Mouse (Mus musculus): Measurements from ENCODE around the gene Ccdc69.

GRCm38 (mm10) chr11:55021458-55021857, 56.5 kb downstream of the Ccdc69 start:
- no peak for TF ChIP-seq E2F4 (IDR thresholded peaks at IDR 0.05; ENCODE audit: insufficient read depth)
- no peak for TF ChIP-seq POLR2A (IDR thresholded peaks at IDR 0.05; ENCODE audit: insufficient read length, low read depth)
- TF ChIP-seq MYOD1 (IDR thresholded peaks at IDR 0.05; ENCODE audit: control insufficient read depth in 1 of 3, insufficient read length in 2 of 3, low read depth in 2 of 3) = no peak
- no peak for TF ChIP-seq USF1 (IDR thresholded peaks at IDR 0.05; ENCODE audit: low read depth)
- TF ChIP-seq TCF3 (IDR thresholded peaks at IDR 0.05; ENCODE audit: insufficient read length, low read depth) = no peak
- TF ChIP-seq SRF (IDR thresholded peaks at IDR 0.05; ENCODE audit: control insufficient read depth, insufficient read length, low read depth) = no peak
- TF ChIP-seq MAX (IDR thresholded peaks at IDR 0.05; ENCODE audit: low read depth) = no peak
- TF ChIP-seq POLR2AphosphoS2 (IDR thresholded peaks at IDR 0.05; ENCODE audit: insufficient read length, low read depth) = no peak
- no peak for TF ChIP-seq MYOG (IDR thresholded peaks at IDR 0.05; ENCODE audit: control insufficient read depth in 1 of 3, insufficient read depth in 1 of 3, insufficient read length in 2 of 3, low read depth in 2 of 3)
- TF ChIP-seq TCF12 (IDR thresholded peaks at IDR 0.05; ENCODE audit: insufficient read depth, poor library complexity, severe bottlenecking) = no peak
- no peak for TF ChIP-seq REST (IDR thresholded peaks at IDR 0.05; ENCODE audit: insufficient read depth, insufficient read length)
- no peak for TF ChIP-seq CEBPB (IDR thresholded peaks at IDR 0.05; ENCODE audit: insufficient read depth, poor library complexity, severe bottlenecking)
